Mouse (Mus musculus) neural tube, embryonic 13.5 days (tissue): ENCODE measurements around the gene Nbas. TPM values are rescaled to one million over a fixed set of nuclear protein-coding genes. Genes with fewer than 3 reads are reported as not detected.
A peak's percentile ranks its signal among the peaks of the same experiment; 100 is the strongest.

Experiments used
- ATAC-seq: fragments of 200-750 bp; cut with Nextera tagmentation; 2 replicates; pipeline ENCODE4 v1.8.0; 2017; ENCODE audit warnings: low read depth, mild to moderate bottlenecking, moderate TSS enrichment, moderate library complexity
- H3K27ac ChIP-seq: fragments of 300-500 bp; sonication (generic); replicated peaks from 2 replicates; pipeline ENCODE4 v1.5.1; 2015; ENCODE audit warnings: moderate library complexity, mild to moderate bottlenecking, inconsistent platforms
- H3K27me3 ChIP-seq: fragments of 300-500 bp; sonication (generic); 2 replicates; pipeline ENCODE4 v1.6.1; 2015; ENCODE audit warnings: mild to moderate bottlenecking, inconsistent platforms
- H3K36me3 ChIP-seq: fragments of 300-500 bp; sonication (generic); 2 replicates; pipeline ENCODE4 v1.6.1; 2015; ENCODE audit warnings: mild to moderate bottlenecking, inconsistent platforms
- H3K4me1 ChIP-seq: fragments of 300-500 bp; sonication (generic); replicated peaks from 2 replicates; pipeline ENCODE4 v1.6.1; 2015; ENCODE audit warnings: inconsistent platforms
- H3K4me2 ChIP-seq: fragments of 300-500 bp; sonication (generic); 2 replicates; pipeline ENCODE4 v1.6.1; 2015; ENCODE audit warnings: inconsistent platforms, mild to moderate bottlenecking, moderate library complexity
- H3K4me3 ChIP-seq: fragments of 300-500 bp; sonication (generic); 2 replicates; pipeline ENCODE4 v1.5.1; 2015; ENCODE audit warnings: mild to moderate bottlenecking, inconsistent platforms
- H3K9ac ChIP-seq: fragments of 300-500 bp; sonication (generic); 2 replicates; pipeline ENCODE4 v1.6.1; 2015; ENCODE audit warnings: moderate library complexity, mild to moderate bottlenecking, inconsistent platforms
- H3K9me3 ChIP-seq: fragments of 300-500 bp; sonication (generic); 2 replicates; pipeline ENCODE4 v1.6.1; 2016; ENCODE audit warnings: inconsistent platforms
- WGBS: fragments of 180-500 bp; shearing (Covaris S2); methylation state at CpG from one replicate; pipeline ENCODE4 v1.1.7; 2015; 5-methylcytosine and 5-hydroxymethylcytosine counted together
- polyA plus RNA-seq: library from polyadenylated mRNA; unstranded; fragments of >200 nt; fragmentation: Nextera tagmentation; extraction: Ambion mirVana; gene quantifications from 2 replicates; pipeline ENCODE4 v1.2.1, GENCODE M21; 2015

Nbas gene
- 14.7 and 15.1 TPM in 2 replicates for polyA plus RNA-seq

GRCm38 (mm10) chr12:13268826-13269449 lies at the start of gene Nbas:
Gene Nbas, plus strand, starts transcription at chr12:13269133.
- WGBS, result 4% methylated on average over 37 of the region's 38 CpGs
- Histone ChIP-seq H3K27me3 (no peaks in the 10 kb centered on the region), H3K9ac (peak within 1 kb of the TSS; percentile 82), H3K4me1 (peaks cover 23% of the 10 kb centered on the region), H3K4me3 (peak within 1 kb of the TSS; percentile 87), H3K4me2 (peak within 1 kb of the TSS; percentile 85), H3K36me3 (no peaks in the 10 kb centered on the region), H3K27ac (peak within 1 kb of the TSS; percentile 75), H3K9me3 (no peaks in the 10 kb centered on the region)
- peak; percentile 95 for ATAC-seq

GRCm38 (mm10) chr12:13242453-13242852 lies 26.5 kb upstream of the Nbas start:
- no peak overlapping the region for H3K4me3 ChIP-seq
- H3K9ac ChIP-seq, result no peak overlapping the region
- peaks cover 50% of the 10 kb centered on the region for H3K36me3 ChIP-seq
- no peak for ATAC-seq
- peaks cover 4% of the 10 kb centered on the region for H3K4me1 ChIP-seq
- no peak overlapping the region for H3K4me2 ChIP-seq
- no peaks in the 10 kb centered on the region for H3K9me3 ChIP-seq
- no peaks in the 10 kb centered on the region for H3K27me3 ChIP-seq
- no peak overlapping the region for H3K27ac ChIP-seq

GRCm38 (mm10) chr12:13248691-13249572 lies 20.0 kb upstream of the Nbas start, which contains the start of gene Ddx1:
Gene Ddx1, minus strand, starts transcription at chr12:13249213.
- H3K9me3 ChIP-seq, result no peaks in the 10 kb centered on the region
- peak within 1 kb of the TSS; percentile 92 for H3K27ac ChIP-seq
- peaks cover 7% of the 10 kb centered on the region; the same call in 1 of the 2 replicates for H3K36me3 ChIP-seq
- H3K4me2 ChIP-seq, result peak within 1 kb of the TSS; percentile 61
- H3K4me1 ChIP-seq, result peaks cover 17% of the 10 kb centered on the region
- peak; percentile 94 for ATAC-seq
- H3K4me3 ChIP-seq, result peak within 1 kb of the TSS; percentile 90
- 2% methylated on average over 59 of the region's 59 CpGs for WGBS
- H3K9ac ChIP-seq, result peak within 1 kb of the TSS; percentile 91
- no peaks in the 10 kb centered on the region for H3K27me3 ChIP-seq

- H3K9ac ChIP-seq, result peak overlapping the region; percentile 91
- ATAC-seq, result peak; percentile 50
- no peaks in the 10 kb centered on the region for H3K9me3 ChIP-seq
- no peaks in the 10 kb centered on the region for H3K27me3 ChIP-seq
- peaks cover 17% of the 10 kb centered on the region for H3K4me1 ChIP-seq
- H3K4me2 ChIP-seq, result peak overlapping the region; percentile 61
- peaks cover under 1% of the 10 kb centered on the region; the same call in 1 of the 2 replicates for H3K36me3 ChIP-seq
- 90% methylated on average over 3 of the region's 3 CpGs for WGBS
- peak overlapping the region; percentile 90 for H3K4me3 ChIP-seq
- peak overlapping the region; percentile 92; the same call in 1 of the 2 replicates for H3K27ac ChIP-seq
Measured at GRCm38 (mm10) chr12:13249573-13249919, 19.4 kb upstream of the Nbas start.

GRCm38 (mm10) chr12:13255068-13255467 lies 13.9 kb upstream of the Nbas start:
- ATAC-seq, result peak; percentile 52
- WGBS, result 14% methylated on average over 3 of the region's 3 CpGs
- Histone ChIP-seq H3K4me3 (no peak overlapping the region), H3K9me3 (no peaks in the 10 kb centered on the region; the same call in 1 of the 2 replicates), H3K4me2 (no peak overlapping the region), H3K9ac (no peak overlapping the region), H3K36me3 (no peaks in the 10 kb centered on the region), H3K27me3 (no peaks in the 10 kb centered on the region), H3K4me1 (peaks cover 18% of the 10 kb centered on the region), H3K27ac (0 out of 2 replicates have a peak overlapping the region, but pooled peaks have one; percentile 42)

GRCm38 (mm10) chr12:13255701-13256100 lies 13.2 kb upstream of the Nbas start:
- Histone ChIP-seq H3K4me1 (peaks cover 18% of the 10 kb centered on the region), H3K4me3 (no peak overlapping the region), H3K9me3 (no peaks in the 10 kb centered on the region; the same call in 1 of the 2 replicates), H3K27ac (0 out of 2 replicates have a peak overlapping the region, but pooled peaks have one; percentile 42), H3K27me3 (no peaks in the 10 kb centered on the region), H3K4me2 (no peak overlapping the region), H3K9ac (0 out of 2 replicates have a peak overlapping the region, but pooled peaks have one; percentile 17), H3K36me3 (no peaks in the 10 kb centered on the region)
- ATAC-seq, result peak; percentile 74
- WGBS, result 19% methylated on average over 2 of the region's 2 CpGs

- peak overlapping the region; percentile 85 for H3K4me2 ChIP-seq
- H3K27ac ChIP-seq, result no peak overlapping the region
- H3K4me1 ChIP-seq, result peaks cover 23% of the 10 kb centered on the region
- H3K9me3 ChIP-seq, result no peaks in the 10 kb centered on the region
- 0 out of 2 replicates have a peak overlapping the region, but pooled peaks have one; percentile 82 for H3K9ac ChIP-seq
- 51% methylated on average over 3 of the region's 3 CpGs for WGBS
- H3K36me3 ChIP-seq, result no peaks in the 10 kb centered on the region
- H3K4me3 ChIP-seq, result peak overlapping the region; percentile 87; the same call in 1 of the 2 replicates
- peak; percentile 20 for ATAC-seq
- H3K27me3 ChIP-seq, result no peaks in the 10 kb centered on the region
Measured at GRCm38 (mm10) chr12:13268412-13268811, 521 bp upstream of the Nbas start.

- ATAC-seq, result peak; percentile 64
- H3K9ac ChIP-seq, result peak overlapping the region; percentile 82
- H3K27ac ChIP-seq, result peak overlapping the region; percentile 75; the same call in 1 of the 2 replicates
- H3K27me3 ChIP-seq, result no peaks in the 10 kb centered on the region
- peak overlapping the region; percentile 87 for H3K4me3 ChIP-seq
- peaks cover 23% of the 10 kb centered on the region for H3K4me1 ChIP-seq
- H3K4me2 ChIP-seq, result peak overlapping the region; percentile 85
- 44% methylated on average over 16 of the region's 16 CpGs for WGBS
- H3K9me3 ChIP-seq, result no peaks in the 10 kb centered on the region
- H3K36me3 ChIP-seq, result peaks cover 8% of the 10 kb centered on the region
Measured at GRCm38 (mm10) chr12:13269570-13270390, 847 bp downstream of the Nbas start.

GRCm38 (mm10) chr12:13291453-13291852 lies 22.5 kb downstream of the Nbas start:
- Histone ChIP-seq H3K27me3 (no peaks in the 10 kb centered on the region), H3K4me1 (no peaks in the 10 kb centered on the region; the same call in 1 of the 2 replicates), H3K36me3 (peaks cover 21% of the 10 kb centered on the region), H3K27ac (no peak overlapping the region), H3K9me3 (no peaks in the 10 kb centered on the region), H3K4me3 (no peak overlapping the region), H3K4me2 (no peak overlapping the region), H3K9ac (no peak overlapping the region)
- no peak for ATAC-seq
- whole genome bisulfite sequencing, result 86% methylated on average over 2 of the region's 2 CpGs

GRCm38 (mm10) chr12:13293421-13293881 lies 24.5 kb downstream of the Nbas start:
- WGBS, result 55% methylated on average over 3 of the region's 3 CpGs
- Histone ChIP-seq H3K9ac (no peak overlapping the region), H3K4me2 (no peak overlapping the region), H3K4me1 (no peaks in the 10 kb centered on the region; the same call in 1 of the 2 replicates), H3K27me3 (no peaks in the 10 kb centered on the region), H3K27ac (no peak overlapping the region), H3K9me3 (no peaks in the 10 kb centered on the region), H3K4me3 (no peak overlapping the region), H3K36me3 (peaks cover 17% of the 10 kb centered on the region)
- ATAC-seq, result 0 out of 2 replicates have a peak, but pooled peaks have one; percentile 47

GRCm38 (mm10) chr12:13303037-13303436 lies 34.1 kb downstream of the Nbas start:
- no peak overlapping the region for H3K4me3 ChIP-seq
- H3K9ac ChIP-seq, result no peak overlapping the region
- H3K9me3 ChIP-seq, result no peaks in the 10 kb centered on the region
- H3K27me3 ChIP-seq, result no peaks in the 10 kb centered on the region
- ATAC-seq, result no peak
- no peak overlapping the region for H3K4me2 ChIP-seq
- 78% methylated on average over 3 of the region's 3 CpGs for WGBS
- no peak overlapping the region for H3K27ac ChIP-seq
- H3K4me1 ChIP-seq, result no peaks in the 10 kb centered on the region
- H3K36me3 ChIP-seq, result peaks cover 23% of the 10 kb centered on the region
